Mouse (Mus musculus): ENCODE measurements at regions not wholly inside any gene's neighbourhood (a gene's known extent, or its start where the extent isn't known, plus 50 kb on each side); places are given as distances from the start of the nearest gene placed in this dataset.

DNA sequence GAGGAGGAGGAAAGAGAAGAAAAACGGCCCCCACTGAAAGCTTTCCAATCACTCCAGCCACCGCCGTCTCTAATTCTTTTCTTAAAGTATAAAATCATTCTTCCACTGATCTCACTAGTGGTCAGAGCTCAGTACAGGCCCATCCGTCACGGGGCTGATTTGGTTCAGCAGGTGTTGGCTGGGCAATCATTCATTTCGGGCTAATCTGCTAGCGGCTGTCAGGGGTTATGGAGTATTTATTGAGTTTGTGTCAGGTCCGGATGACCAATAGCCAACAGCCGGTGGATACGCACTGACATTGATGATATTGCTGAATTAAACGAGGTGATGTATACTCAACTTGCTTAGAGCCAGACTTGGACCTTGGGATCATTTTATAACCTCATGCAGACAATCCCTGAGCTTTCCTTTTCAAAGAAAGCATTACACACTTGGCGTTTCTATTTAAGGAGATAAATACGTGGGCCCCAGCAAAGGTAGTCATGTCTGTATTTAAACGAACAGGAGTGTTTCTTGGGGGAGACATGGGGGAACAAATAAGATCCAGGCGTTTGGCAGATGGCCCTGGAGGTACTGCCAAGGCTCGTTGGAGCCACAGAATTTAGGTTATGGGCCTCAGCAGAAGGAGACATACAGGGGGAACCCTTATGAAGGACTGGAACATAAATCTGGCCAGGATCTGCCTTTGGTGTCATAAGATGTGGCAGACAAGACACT, 385.1 kb downstream of the Gm45692 start:
- no peak for TF ChIP-seq CTCF (IDR thresholded peaks at IDR 0.05; ENCODE audit: control insufficient read depth, insufficient read depth, insufficient read length)
- TF ChIP-seq MYOG (IDR thresholded peaks at IDR 0.05; ENCODE audit: control insufficient read depth, extremely low read depth, insufficient read length), result no peak
- no peak for TF ChIP-seq MAX (IDR thresholded peaks at IDR 0.05)
- no peak for TF ChIP-seq FOSL1 (IDR thresholded peaks at IDR 0.05; ENCODE audit: insufficient read depth, low read length, poor library complexity, severe bottlenecking)
- TF ChIP-seq CEBPB (IDR thresholded peaks at IDR 0.05; ENCODE audit: low read depth), result no peak
- TF ChIP-seq MYOD1 (IDR thresholded peaks at IDR 0.05; ENCODE audit: control insufficient read depth, insufficient read length, low read depth), result no peak
- TF ChIP-seq USF1 (IDR thresholded peaks at IDR 0.05; ENCODE audit: low read depth), result no peak
- Histone ChIP-seq H3K27me3 (ENCODE audit: control insufficient read depth, insufficient read depth, insufficient read length) (peaks cover 3% of the 10 kb centered on the region), H3K79me3 (ENCODE audit: low read depth) (no peaks in the 10 kb centered on the region), H3K4me3 (ENCODE audit: insufficient read depth, poor library complexity, severe bottlenecking) (no peak overlapping the region), H3ac (ENCODE audit: control insufficient read depth, insufficient read length, low read depth) (no peak overlapping the region), H3K79me2 (ENCODE audit: control insufficient read depth, insufficient read depth) (no peaks in the 10 kb centered on the region), H3K36me3 (ENCODE audit: control insufficient read depth, insufficient read depth) (no peaks in the 10 kb centered on the region)

DNA sequence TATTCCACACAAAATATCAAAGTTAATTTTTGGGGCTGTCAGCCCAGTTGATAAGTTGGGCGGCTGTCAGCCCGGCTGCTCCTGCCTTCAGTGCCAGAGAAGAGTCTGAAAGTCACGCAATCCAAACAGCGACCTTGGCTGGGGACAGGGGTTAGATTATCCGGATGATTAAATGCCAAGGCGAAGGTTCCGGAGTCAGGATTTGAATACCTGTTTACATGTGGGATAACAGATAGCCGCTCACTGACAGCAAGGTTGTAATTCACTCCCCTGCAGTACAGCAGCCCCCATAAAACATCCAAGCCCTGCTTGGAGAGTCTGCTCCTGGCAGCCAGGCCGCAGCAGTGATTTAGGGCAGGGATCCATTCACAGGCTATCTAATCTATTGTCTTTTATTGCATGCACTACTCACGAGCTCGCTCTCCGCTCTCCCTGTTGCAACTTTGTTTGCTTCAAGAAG, 388.3 kb downstream of the Gm45692 start:
- H3K36me3 ChIP-seq (ENCODE audit: control insufficient read depth, insufficient read depth), result no peaks in the 10 kb centered on the region
- peaks cover 8% of the 10 kb centered on the region for H3K27me3 ChIP-seq (ENCODE audit: control insufficient read depth, insufficient read depth, insufficient read length)
- H3K79me3 ChIP-seq (ENCODE audit: low read depth), result no peaks in the 10 kb centered on the region
- H3ac ChIP-seq (ENCODE audit: control insufficient read depth, insufficient read length, low read depth), result no peak overlapping the region
- TF ChIP-seq CEBPB (IDR thresholded peaks at IDR 0.05; ENCODE audit: low read depth), result no peak
- TF ChIP-seq MYOD1 (IDR thresholded peaks at IDR 0.05; ENCODE audit: control insufficient read depth, insufficient read length, low read depth), result no peak
- no peak for TF ChIP-seq FOSL1 (IDR thresholded peaks at IDR 0.05; ENCODE audit: insufficient read depth, low read length, poor library complexity, severe bottlenecking)
- no peak for TF ChIP-seq CTCF (IDR thresholded peaks at IDR 0.05; ENCODE audit: control insufficient read depth, insufficient read depth, insufficient read length)
- TF ChIP-seq MAX (IDR thresholded peaks at IDR 0.05), result no peak
- no peak for TF ChIP-seq MYOG (IDR thresholded peaks at IDR 0.05; ENCODE audit: control insufficient read depth, extremely low read depth, insufficient read length)
- TF ChIP-seq USF1 (IDR thresholded peaks at IDR 0.05; ENCODE audit: low read depth), result no peak
- no peaks in the 10 kb centered on the region for H3K79me2 ChIP-seq (ENCODE audit: control insufficient read depth, insufficient read depth)
- H3K4me3 ChIP-seq (ENCODE audit: insufficient read depth, poor library complexity, severe bottlenecking), result no peak overlapping the region

DNA sequence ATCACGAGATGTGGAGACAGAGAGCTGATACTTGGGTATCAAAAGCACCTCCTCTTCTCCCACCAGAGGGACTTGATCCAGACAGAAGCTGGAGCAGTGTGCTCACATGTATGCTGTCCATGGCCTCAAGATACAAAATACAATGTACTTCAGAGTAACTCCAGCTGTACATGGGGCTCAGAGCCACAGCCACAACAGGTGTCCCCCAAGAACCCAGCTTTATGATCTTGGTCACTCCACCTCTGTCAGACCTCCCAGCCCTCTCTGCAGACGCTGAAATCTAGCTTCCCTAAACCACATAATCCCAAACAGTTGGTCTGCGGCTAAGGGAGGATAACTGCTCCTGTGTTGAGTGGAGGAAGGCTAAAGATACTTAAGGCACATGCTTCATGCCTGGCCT, 389.9 kb downstream of the Gm45692 start:
- Histone ChIP-seq H3K4me3 (ENCODE audit: insufficient read depth, poor library complexity, severe bottlenecking) (no peak overlapping the region), H3K79me3 (ENCODE audit: low read depth) (no peaks in the 10 kb centered on the region), H3K79me2 (ENCODE audit: control insufficient read depth, insufficient read depth) (no peaks in the 10 kb centered on the region), H3K27me3 (ENCODE audit: control insufficient read depth, insufficient read depth, insufficient read length) (peaks cover 5% of the 10 kb centered on the region), H3K36me3 (ENCODE audit: control insufficient read depth, insufficient read depth) (no peaks in the 10 kb centered on the region), H3ac (ENCODE audit: control insufficient read depth, insufficient read length, low read depth) (no peak overlapping the region)
- TF ChIP-seq USF1 (IDR thresholded peaks at IDR 0.05; ENCODE audit: low read depth) (no peak), CEBPB (IDR thresholded peaks at IDR 0.05; ENCODE audit: low read depth) (no peak), CTCF (IDR thresholded peaks at IDR 0.05; ENCODE audit: control insufficient read depth, insufficient read depth, insufficient read length) (no peak), FOSL1 (IDR thresholded peaks at IDR 0.05; ENCODE audit: insufficient read depth, low read length, poor library complexity, severe bottlenecking) (no peak), MAX (IDR thresholded peaks at IDR 0.05) (no peak), MYOD1 (IDR thresholded peaks at IDR 0.05; ENCODE audit: control insufficient read depth, insufficient read length, low read depth) (no peak), MYOG (IDR thresholded peaks at IDR 0.05; ENCODE audit: control insufficient read depth, extremely low read depth, insufficient read length) (no peak)

DNA sequence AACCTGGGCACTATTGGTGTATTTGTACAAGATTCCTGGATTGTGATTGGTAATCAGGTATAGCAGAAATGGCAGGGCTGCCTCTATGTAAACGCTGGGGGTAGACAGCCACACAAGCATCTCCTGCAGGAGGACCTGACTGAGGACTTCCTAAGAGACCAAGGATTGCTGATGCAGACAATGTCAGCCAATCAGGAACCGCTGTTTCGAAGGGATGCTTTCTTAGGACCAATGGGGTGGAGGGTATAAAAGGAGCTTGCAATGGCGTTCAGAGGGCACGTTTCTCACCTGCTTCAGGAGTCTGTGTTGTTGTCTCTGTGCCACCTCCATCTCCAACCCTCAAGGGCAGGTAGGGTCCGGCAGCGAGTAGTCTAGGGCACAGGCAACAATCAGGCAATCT, 393.7 kb downstream of the Gm45692 start:
- H3K79me3 ChIP-seq (ENCODE audit: low read depth), result no peaks in the 10 kb centered on the region
- H3K79me2 ChIP-seq (ENCODE audit: control insufficient read depth, insufficient read depth), result no peaks in the 10 kb centered on the region
- TF ChIP-seq CTCF (IDR thresholded peaks at IDR 0.05; ENCODE audit: control insufficient read depth, insufficient read depth, insufficient read length) (no peak), MYOG (IDR thresholded peaks at IDR 0.05; ENCODE audit: control insufficient read depth, extremely low read depth, insufficient read length) (no peak), CEBPB (IDR thresholded peaks at IDR 0.05; ENCODE audit: low read depth) (no peak), USF1 (IDR thresholded peaks at IDR 0.05; ENCODE audit: low read depth) (no peak), MYOD1 (IDR thresholded peaks at IDR 0.05; ENCODE audit: control insufficient read depth, insufficient read length, low read depth) (no peak), FOSL1 (IDR thresholded peaks at IDR 0.05; ENCODE audit: insufficient read depth, low read length, poor library complexity, severe bottlenecking) (no peak), MAX (IDR thresholded peaks at IDR 0.05) (no peak)
- H3ac ChIP-seq (ENCODE audit: control insufficient read depth, insufficient read length, low read depth), result no peak overlapping the region
- H3K36me3 ChIP-seq (ENCODE audit: control insufficient read depth, insufficient read depth), result no peaks in the 10 kb centered on the region
- H3K4me3 ChIP-seq (ENCODE audit: insufficient read depth, poor library complexity, severe bottlenecking), result no peak overlapping the region
- H3K27me3 ChIP-seq (ENCODE audit: control insufficient read depth, insufficient read depth, insufficient read length), result peaks cover 4% of the 10 kb centered on the region

DNA sequence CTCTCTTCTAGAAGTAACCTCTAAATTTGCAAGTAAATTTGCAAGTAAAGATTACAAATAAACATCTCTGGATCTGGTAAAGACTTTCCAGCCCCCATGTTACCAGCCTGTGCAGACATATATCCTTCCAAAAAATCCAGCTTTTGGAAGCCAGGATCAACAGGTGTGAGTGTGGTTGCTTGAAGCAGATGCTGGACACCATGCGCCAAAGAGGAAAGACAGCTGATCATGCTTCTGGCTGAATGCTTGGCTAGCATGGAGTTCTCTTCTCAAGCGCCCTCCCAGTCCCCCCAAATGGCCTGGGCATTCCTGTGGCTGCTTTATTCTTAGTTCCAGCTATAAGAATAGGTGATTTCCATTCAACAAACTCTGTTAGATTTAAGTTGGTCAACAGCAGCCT, 404.9 kb downstream of the Gm45692 start:
- Histone ChIP-seq H3K27me3 (ENCODE audit: control insufficient read depth, insufficient read depth, insufficient read length) (peaks cover 2% of the 10 kb centered on the region), H3K36me3 (ENCODE audit: control insufficient read depth, insufficient read depth) (no peaks in the 10 kb centered on the region), H3K4me3 (ENCODE audit: insufficient read depth, poor library complexity, severe bottlenecking) (no peak overlapping the region), H3K79me2 (ENCODE audit: control insufficient read depth, insufficient read depth) (no peaks in the 10 kb centered on the region), H3K79me3 (ENCODE audit: low read depth) (no peaks in the 10 kb centered on the region), H3ac (ENCODE audit: control insufficient read depth, insufficient read length, low read depth) (no peak overlapping the region)
- no peak for TF ChIP-seq MAX (IDR thresholded peaks at IDR 0.05)
- no peak for TF ChIP-seq FOSL1 (IDR thresholded peaks at IDR 0.05; ENCODE audit: insufficient read depth, low read length, poor library complexity, severe bottlenecking)

All from C2C12 (cell line).